Mouse (Mus musculus): ENCODE measurements around the gene Gp1bb. TPM values are rescaled to one million over a fixed set of nuclear protein-coding genes. Genes with fewer than 3 reads are reported as not detected.

Gp1bb gene
- total RNA-seq (2021): not detected
- long read RNA-seq, experiment 1, partial matches to known transcripts: 0 of 1 reads
- long read RNA-seq, experiment 1, other reads (novel, unspliced or antisense): 0 of 1 reads
- long read RNA-seq, experiment 2: 0 reads

GRCm38 (mm10) chr16:18622019-18622418, at the start of gene Gp1bb:
TSS of gene Gp1bb (minus strand) at chr16:18622403.
- DNase-seq: no peak
- intact Hi-C loops (cut with DNase I; ENCODE audit: low total_unique reads): no loop called here

GRCm38 (mm10) chr16:18669914-18670313, 47.7 kb upstream of the Gp1bb start:
- intact Hi-C loops (cut with DNase I; ENCODE audit: low total_unique reads): no loop called here

GRCm38 (mm10) chr16:18658597-18658996, 36.4 kb upstream of the Gp1bb start:
- DNase-seq: no peak
- intact Hi-C loops (cut with DNase I; ENCODE audit: low total_unique reads): no loop called here

More at GRCm38 (mm10) chr16:18669914-18670313, 47.7 kb upstream of the Gp1bb start:
- DNase-seq: no peak

GRCm38 (mm10) chr16:18655372-18656098, 33.3 kb upstream of the Gp1bb start:
- intact Hi-C loops (cut with DNase I; ENCODE audit: low total_unique reads): no loop called here
- no peak for DNase-seq

- intact Hi-C loops (cut with DNase I; ENCODE audit: low total_unique reads): no loop called here
These were observed 31.3 kb upstream of the Gp1bb start for GRCm38 (mm10) chr16:18653290-18654160.

GRCm38 (mm10) chr16:18649126-18649525, 26.9 kb upstream of the Gp1bb start:
- intact Hi-C loops (cut with DNase I; ENCODE audit: low total_unique reads): no loop called here
- no peak for DNase-seq

More at GRCm38 (mm10) chr16:18653290-18654160, 31.3 kb upstream of the Gp1bb start:
- DNase-seq: no peak

- DNase-seq: no peak
- intact Hi-C loops (cut with DNase I; ENCODE audit: low total_unique reads): no loop called here
These were observed 23.1 kb upstream of the Gp1bb start for GRCm38 (mm10) chr16:18645329-18645728.

- intact Hi-C loops (cut with DNase I; ENCODE audit: low total_unique reads): no loop called here
These were observed 22.3 kb upstream of the Gp1bb start for GRCm38 (mm10) chr16:18644485-18644884.

GRCm38 (mm10) chr16:18643406-18643998, 21.3 kb upstream of the Gp1bb start:
- no peak for DNase-seq
- intact Hi-C loops (cut with DNase I; ENCODE audit: low total_unique reads): no loop called here

More at GRCm38 (mm10) chr16:18644485-18644884, 22.3 kb upstream of the Gp1bb start:
- no peak for DNase-seq

- intact Hi-C loops (cut with DNase I; ENCODE audit: low total_unique reads): no loop called here
- DNase-seq: no peak
These were observed 20.7 kb upstream of the Gp1bb start for GRCm38 (mm10) chr16:18642897-18643296.

- no peak for DNase-seq
- intact Hi-C loops (cut with DNase I; ENCODE audit: low total_unique reads): no loop called here
These were observed 20.1 kb upstream of the Gp1bb start for GRCm38 (mm10) chr16:18642291-18642690.

GRCm38 (mm10) chr16:18639382-18639929, 17.3 kb upstream of the Gp1bb start:
- no peak for DNase-seq
- intact Hi-C loops (cut with DNase I; ENCODE audit: low total_unique reads): no loop called here

- intact Hi-C loops (cut with DNase I; ENCODE audit: low total_unique reads): no loop called here
- no peak for DNase-seq
These were observed 16.2 kb upstream of the Gp1bb start for GRCm38 (mm10) chr16:18638396-18638795.

GRCm38 (mm10) chr16:18636804-18637203, 14.6 kb upstream of the Gp1bb start:
- DNase-seq: no peak
- intact Hi-C loops (cut with DNase I; ENCODE audit: low total_unique reads): no loop called here

- DNase-seq: no peak
- intact Hi-C loops (cut with DNase I; ENCODE audit: low total_unique reads): no loop called here
These were observed 14.2 kb upstream of the Gp1bb start for GRCm38 (mm10) chr16:18636401-18636800.

- DNase-seq: no peak
- intact Hi-C loops (cut with DNase I; ENCODE audit: low total_unique reads): no loop called here
These were observed 11.1 kb upstream of the Gp1bb start for GRCm38 (mm10) chr16:18633333-18633732.

- intact Hi-C loops (cut with DNase I; ENCODE audit: low total_unique reads): no loop called here
- DNase-seq: no peak
These were observed 10.6 kb upstream of the Gp1bb start for GRCm38 (mm10) chr16:18632816-18633215.

GRCm38 (mm10) chr16:18632059-18632458, 9.9 kb upstream of the Gp1bb start:
- intact Hi-C loops (cut with DNase I; ENCODE audit: low total_unique reads): no loop called here
- no peak for DNase-seq

- DNase-seq: no peak
- intact Hi-C loops (cut with DNase I; ENCODE audit: low total_unique reads): no loop called here
These were observed 8.9 kb upstream of the Gp1bb start for GRCm38 (mm10) chr16:18631141-18631540.

GRCm38 (mm10) chr16:18630291-18630690, 8.1 kb upstream of the Gp1bb start:
- DNase-seq: no peak
- intact Hi-C loops (cut with DNase I; ENCODE audit: low total_unique reads): no loop called here
